Mouse (Mus musculus) spleen, adult 10 weeks (tissue): ENCODE results near the gene Fam19a4. TPM values are rescaled to one million over a fixed set of nuclear protein-coding genes. Genes with fewer than 3 reads are reported as not detected.

Source experiments
- polyA plus RNA-seq: library from polyadenylated mRNA; stranded (reverse); fragments of 350-450 nt; fragmentation: Illumina TruSeq; extraction: RNeasy Lipid Tissue Mini Kit (QIAGEN cat#74804); gene quantifications from one replicate; pipeline ENCODE4 v1.2.3, GENCODE M21; 2015; ENCODE audit warnings: low replicate concordance; ENCODE audit not compliant: insufficient read depth

Gene Fam19a4
- polyA plus RNA-seq, result not detected

DNA sequence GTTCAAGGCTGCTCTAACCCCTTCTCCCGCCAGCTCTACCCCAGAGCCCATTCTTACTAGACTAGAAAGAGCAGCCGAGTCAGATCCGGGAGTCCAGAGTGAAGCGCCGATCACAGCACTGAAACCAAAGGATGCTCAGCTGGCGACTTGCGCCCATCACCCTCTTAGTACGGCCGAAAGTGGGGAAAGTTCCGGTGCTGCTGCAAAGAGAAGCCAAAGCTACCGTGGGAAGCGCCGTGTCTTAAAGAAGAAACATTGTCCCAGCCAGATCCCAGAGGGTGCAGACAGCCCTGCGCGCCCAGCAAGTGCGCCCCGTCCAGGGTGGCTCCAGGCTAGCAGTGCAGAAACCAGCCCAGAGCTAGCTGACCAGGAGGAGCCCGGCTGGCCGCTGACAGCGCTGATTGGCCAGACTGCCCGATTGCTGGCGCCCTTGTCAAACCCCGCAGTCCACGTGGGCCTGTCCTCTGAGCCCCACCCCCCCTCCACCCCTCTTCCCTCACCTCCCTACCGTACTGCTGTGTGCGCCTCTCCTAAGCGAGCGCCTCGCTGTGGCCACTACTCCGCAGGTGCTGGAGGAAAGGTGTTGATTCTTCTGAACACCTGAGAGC lies at the start of gene Fam19a4:
Fam19a4 (minus strand) TSS at position 340 of the 608 bp plus-strand sequence.

Other genes with a start within 250 kb of the Fam19a4 start
- 14.2 TPM for gene Eogt, start 88.8 kb upstream of the Fam19a4 start, polyA plus RNA-seq
- 46.2 TPM for gene Tmf1, start 118.7 kb upstream of the Fam19a4 start, polyA plus RNA-seq
- 67.8 TPM for gene Uba3, start 145.2 kb upstream of the Fam19a4 start, polyA plus RNA-seq
- 183 TPM for gene Arl6ip5, start 150.3 kb upstream of the Fam19a4 start, polyA plus RNA-seq
- not detected for gene Lmod3, start 192.3 kb upstream of the Fam19a4 start, polyA plus RNA-seq